Mouse (Mus musculus) ovary, adult 18-20 months (tissue): ENCODE measurements around the gene Arhgef10l.
"Not testable (repeated sequence)": the region's sequence is repeated elsewhere in the genome, so short reads cannot be mapped to it uniquely, and the experiment has no call there.

Experiments
- DNase-seq: peaks from one replicate; pipeline ENCODE4 v3.0.0; 2022; ENCODE audit warnings: low spot score, mixed read lengths

The Arhgef10l gene

GRCm38 (mm10) chr4:140569394-140569793, 96.4 kb downstream of the Arhgef10l start:
- DNase-seq = no peak

- DNase-seq = no peak
Observed at GRCm38 (mm10) chr4:140567911-140568480, 97.8 kb downstream of the Arhgef10l start.

GRCm38 (mm10) chr4:140566785-140567184, 99.0 kb downstream of the Arhgef10l start:
- DNase-seq = no peak

- not testable (repeated sequence) for DNase-seq
Observed at GRCm38 (mm10) chr4:140564459-140564858, 101.4 kb downstream of the Arhgef10l start.

- DNase-seq = no peak
Observed at GRCm38 (mm10) chr4:140562461-140563178, 103.2 kb downstream of the Arhgef10l start.

GRCm38 (mm10) chr4:140561744-140562143, 104.1 kb downstream of the Arhgef10l start:
- DNase-seq = no peak

- no peak for DNase-seq
Observed at GRCm38 (mm10) chr4:140559862-140560261, 106.0 kb downstream of the Arhgef10l start.

- no peak for DNase-seq
Observed at GRCm38 (mm10) chr4:140558193-140558592, 107.6 kb downstream of the Arhgef10l start.

GRCm38 (mm10) chr4:140556561-140556960, 109.3 kb downstream of the Arhgef10l start:
- DNase-seq = no peak

- no peak for DNase-seq
Observed at GRCm38 (mm10) chr4:140555273-140555672, 110.5 kb downstream of the Arhgef10l start.

- no peak for DNase-seq
Observed at GRCm38 (mm10) chr4:140554552-140554951, 111.3 kb downstream of the Arhgef10l start.

GRCm38 (mm10) chr4:140551766-140552165, 114.0 kb downstream of the Arhgef10l start:
- DNase-seq = no peak

- DNase-seq = no peak
Observed at GRCm38 (mm10) chr4:140550670-140551069, 115.1 kb downstream of the Arhgef10l start.

GRCm38 (mm10) chr4:140549975-140550374, 115.8 kb downstream of the Arhgef10l start:
- DNase-seq = no peak

- no peak for DNase-seq
Observed at GRCm38 (mm10) chr4:140547488-140547887, 118.3 kb downstream of the Arhgef10l start.

- no peak for DNase-seq
Observed at GRCm38 (mm10) chr4:140539125-140539524, 126.7 kb downstream of the Arhgef10l start.

GRCm38 (mm10) chr4:140537561-140538021, 128.2 kb downstream of the Arhgef10l start:
- no peak for DNase-seq

GRCm38 (mm10) chr4:140535323-140535722, 130.5 kb downstream of the Arhgef10l start:
- no peak for DNase-seq

GRCm38 (mm10) chr4:140532270-140532669, 133.5 kb downstream of the Arhgef10l start:
- no peak for DNase-seq

- no peak for DNase-seq
Observed at GRCm38 (mm10) chr4:140531024-140531423, 134.8 kb downstream of the Arhgef10l start.

- DNase-seq = no peak
Observed at GRCm38 (mm10) chr4:140529735-140530134, 136.1 kb downstream of the Arhgef10l start.

GRCm38 (mm10) chr4:140528443-140528842, 137.4 kb downstream of the Arhgef10l start:
- no peak for DNase-seq

- no peak for DNase-seq
Observed at GRCm38 (mm10) chr4:140525674-140526177, 140.1 kb downstream of the Arhgef10l start.
